Mouse (Mus musculus): ENCODE data around the gene Zmynd8. TPM values are rescaled to one million over a fixed set of nuclear protein-coding genes. Genes with fewer than 3 reads are reported as not detected.

Zmynd8 gene
- polyA plus RNA-seq, 1 experiment from 2014 or later, result 28.6 TPM

DNA sequence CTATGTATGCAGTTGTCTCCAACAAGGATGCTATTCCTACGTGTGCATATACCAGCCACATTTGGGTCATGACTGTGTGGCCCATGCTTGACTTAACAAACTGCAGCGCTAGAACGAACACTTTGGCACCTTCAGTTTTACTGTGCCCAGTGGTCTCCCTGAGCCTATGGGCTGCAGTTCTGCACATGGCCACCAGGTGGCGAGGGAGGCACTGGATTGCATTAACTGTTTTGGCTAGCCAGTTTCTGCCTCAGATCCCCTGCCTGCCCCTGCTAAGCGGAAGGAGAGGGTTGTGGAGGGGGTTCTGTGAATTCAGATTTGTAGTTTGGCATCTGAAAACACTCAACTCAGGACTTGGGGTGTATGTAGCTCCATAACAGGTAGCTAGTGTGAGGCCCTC lies 116.5 kb downstream of the Zmynd8 start:
- no peak overlapping the region for H3K4me2 ChIP-seq (ENCODE audit: low read depth, low read length)
- peak; percentile 74 for DNase-seq (ENCODE audit: low spot score)
- no peaks in the 10 kb centered on the region for H3K27me3 ChIP-seq (replicated peaks; ENCODE audit: control insufficient read depth, insufficient read depth, low read length)
- WGBS, result 32% methylated on average over 5 of the region's 5 CpGs
- H3K36me3 ChIP-seq (ENCODE audit: control insufficient read depth, insufficient read depth, low read length), result peaks cover 39% of the 10 kb centered on the region
- H3K4me3 ChIP-seq (ENCODE audit: low read depth, low read length), result no peak overlapping the region
- H3K27ac ChIP-seq (replicated peaks; ENCODE audit: low read depth, low read length), result no peak overlapping the region
- no peaks in the 10 kb centered on the region for H3K4me1 ChIP-seq (ENCODE audit: control insufficient read depth, insufficient read depth, low read length)
- peak; percentile 35 for ATAC-seq (ENCODE audit: low read depth)
- no peaks in the 10 kb centered on the region for H3K9me3 ChIP-seq (ENCODE audit: control insufficient read depth, low read length)
- H3K9ac ChIP-seq (ENCODE audit: low read depth, low read length), result no peak overlapping the region

DNA sequence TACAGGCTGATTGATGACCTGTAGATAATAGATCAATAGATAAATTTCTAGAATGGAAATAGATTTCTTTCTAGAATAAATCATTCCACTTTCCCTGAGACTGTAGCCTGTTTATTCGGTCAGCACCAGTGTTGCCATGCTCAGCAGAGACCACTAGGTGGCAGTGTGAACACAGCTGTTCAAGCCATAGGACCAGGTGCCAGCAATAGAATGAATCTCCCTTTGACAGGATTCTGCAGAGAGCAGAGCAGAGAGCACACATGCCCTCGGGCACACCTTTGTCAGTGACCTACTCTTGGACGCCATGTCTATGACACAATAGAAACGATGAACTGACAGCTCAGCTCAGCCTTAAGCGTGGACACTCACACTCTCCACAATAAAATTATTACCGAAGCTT lies 119.9 kb downstream of the Zmynd8 start:
- no peak overlapping the region for H3K4me3 ChIP-seq (ENCODE audit: low read depth, low read length)
- H3K9me3 ChIP-seq (ENCODE audit: control insufficient read depth, low read length), result 0 out of 2 replicates have a peak, but pooled peaks cover 3% of the 10 kb centered on the region
- 24% methylated on average over 6 of the region's 6 CpGs for WGBS
- DNase-seq (ENCODE audit: low spot score) (peak; percentile 91), ATAC-seq (ENCODE audit: low read depth) (peak; percentile 67)
- no peak overlapping the region for H3K27ac ChIP-seq (replicated peaks; ENCODE audit: low read depth, low read length)
- H3K4me1 ChIP-seq (ENCODE audit: control insufficient read depth, insufficient read depth, low read length), result no peaks in the 10 kb centered on the region
- H3K27me3 ChIP-seq (replicated peaks; ENCODE audit: control insufficient read depth, insufficient read depth, low read length), result no peaks in the 10 kb centered on the region
- no peak overlapping the region for H3K4me2 ChIP-seq (ENCODE audit: low read depth, low read length)
- peaks cover 10% of the 10 kb centered on the region; the same call in 1 of the 2 replicates for H3K36me3 ChIP-seq (ENCODE audit: control insufficient read depth, insufficient read depth, low read length)
- no peak overlapping the region for H3K9ac ChIP-seq (ENCODE audit: low read depth, low read length)

DNA sequence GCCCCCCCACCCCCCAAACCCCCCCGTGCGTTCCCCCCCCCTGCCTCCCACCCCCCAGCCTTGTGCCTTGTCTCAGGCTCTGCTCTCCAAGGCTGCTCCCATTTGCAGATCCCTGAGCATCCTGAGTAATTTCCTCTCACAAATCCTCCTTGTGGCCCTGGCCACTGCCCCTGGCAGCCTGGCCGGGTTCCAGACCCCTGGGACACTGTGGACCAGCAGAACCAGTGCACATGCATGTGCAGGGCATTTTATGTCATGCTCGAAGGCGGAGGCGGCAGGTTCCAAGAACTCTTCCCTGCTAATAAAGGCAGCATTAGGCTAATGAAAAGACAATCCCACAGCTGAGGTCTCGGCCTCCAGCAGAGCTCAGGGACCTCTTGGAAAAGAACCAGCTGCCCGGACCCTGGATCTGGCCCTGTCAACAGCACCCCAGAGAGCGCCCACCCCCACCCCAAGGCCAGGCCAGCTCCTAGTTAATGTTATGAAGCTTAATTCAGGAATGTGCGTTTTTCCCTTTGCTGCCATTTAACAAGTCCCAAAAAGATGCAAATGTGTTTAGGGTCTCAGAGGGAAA lies 129.4 kb downstream of the Zmynd8 start:
- no peak overlapping the region for H3K9ac ChIP-seq (ENCODE audit: low read depth, low read length)
- DNase-seq (ENCODE audit: low spot score) (no peak), ATAC-seq (ENCODE audit: low read depth) (no peak)
- H3K36me3 ChIP-seq (ENCODE audit: control insufficient read depth, insufficient read depth, low read length), result peaks cover 23% of the 10 kb centered on the region; the same call in 1 of the 2 replicates
- no peak overlapping the region for H3K4me2 ChIP-seq (ENCODE audit: low read depth, low read length)
- WGBS, result 58% methylated on average over 8 of the region's 10 CpGs
- no peak overlapping the region for H3K4me3 ChIP-seq (ENCODE audit: low read depth, low read length)
- H3K27me3 ChIP-seq (replicated peaks; ENCODE audit: control insufficient read depth, insufficient read depth, low read length), result no peaks in the 10 kb centered on the region
- H3K9me3 ChIP-seq (ENCODE audit: control insufficient read depth, low read length), result 0 out of 2 replicates have a peak, but pooled peaks cover 3% of the 10 kb centered on the region
- no peaks in the 10 kb centered on the region for H3K4me1 ChIP-seq (ENCODE audit: control insufficient read depth, insufficient read depth, low read length)
- peak overlapping the region; percentile 15; the same call in 1 of the 2 replicates for H3K27ac ChIP-seq (replicated peaks; ENCODE audit: low read depth, low read length)

DNA sequence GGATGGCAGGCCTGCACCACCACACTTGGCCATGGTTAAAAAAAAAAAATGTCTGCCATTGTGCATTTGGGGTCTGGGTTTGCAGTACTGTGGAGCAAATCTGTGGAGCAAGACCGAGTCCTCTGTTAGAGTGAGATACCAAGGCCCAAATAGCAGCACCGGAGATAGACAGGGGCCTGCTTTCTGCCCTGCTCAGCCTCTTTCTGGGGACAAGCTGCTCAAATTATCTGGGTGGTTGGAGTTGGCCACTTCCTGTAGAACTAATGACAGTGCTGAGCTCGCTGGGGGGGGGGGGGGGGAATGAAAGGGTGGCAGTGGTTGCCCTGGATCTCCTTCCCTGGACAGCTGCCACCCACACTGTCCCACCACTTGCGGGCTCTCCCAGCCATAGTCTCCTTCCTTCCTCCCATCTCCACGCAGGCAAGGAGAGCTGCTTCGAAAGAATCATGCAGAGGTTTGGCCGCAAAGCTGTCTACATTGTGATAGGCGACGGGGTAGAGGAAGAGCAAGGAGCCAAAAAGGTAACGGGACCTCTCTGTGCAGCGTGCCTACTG lies 129.9 kb downstream of the Zmynd8 start:
- peaks cover 23% of the 10 kb centered on the region; the same call in 1 of the 2 replicates for H3K36me3 ChIP-seq (ENCODE audit: control insufficient read depth, insufficient read depth, low read length)
- DNase-seq (ENCODE audit: low spot score) (no peak), ATAC-seq (ENCODE audit: low read depth) (no peak)
- no peaks in the 10 kb centered on the region for H3K4me1 ChIP-seq (ENCODE audit: control insufficient read depth, insufficient read depth, low read length)
- H3K9me3 ChIP-seq (ENCODE audit: control insufficient read depth, low read length), result no peaks in the 10 kb centered on the region
- no peak overlapping the region for H3K4me2 ChIP-seq (ENCODE audit: low read depth, low read length)
- no peak overlapping the region for H3K27ac ChIP-seq (replicated peaks; ENCODE audit: low read depth, low read length)
- no peak overlapping the region for H3K9ac ChIP-seq (ENCODE audit: low read depth, low read length)
- no peak overlapping the region for H3K4me3 ChIP-seq (ENCODE audit: low read depth, low read length)
- no peaks in the 10 kb centered on the region for H3K27me3 ChIP-seq (replicated peaks; ENCODE audit: control insufficient read depth, insufficient read depth, low read length)
- 50% methylated on average over 9 of the region's 11 CpGs for WGBS

DNA sequence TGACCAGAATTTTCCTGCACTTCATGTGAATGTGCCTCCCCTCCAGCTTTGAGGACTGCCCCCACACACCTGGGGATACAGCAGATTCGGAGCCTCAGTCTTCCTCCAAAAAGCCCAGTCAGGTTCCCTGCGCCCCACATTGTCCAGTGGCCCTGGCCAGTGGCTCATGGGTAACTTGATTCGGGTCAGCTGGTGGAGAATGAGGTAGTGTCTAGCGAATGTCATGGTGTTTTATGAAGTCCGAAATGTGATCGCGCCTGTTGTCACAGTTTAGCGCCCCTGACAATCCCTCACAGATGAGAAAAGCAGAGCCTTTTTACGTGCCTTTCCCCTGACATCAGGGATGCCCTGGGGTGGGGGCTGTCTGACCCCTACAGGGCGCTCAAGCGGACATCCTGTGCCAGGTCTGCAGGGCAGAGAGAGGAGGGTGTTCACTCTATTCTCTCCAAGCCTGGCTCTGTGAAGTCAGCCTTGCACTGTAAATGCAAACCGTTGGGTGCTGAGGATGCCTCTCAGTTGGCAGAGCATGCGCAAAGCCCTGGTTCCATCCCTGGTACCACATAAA lies 139.3 kb downstream of the Zmynd8 start:
- H3K9ac ChIP-seq (ENCODE audit: low read depth, low read length), result no peak overlapping the region
- H3K4me3 ChIP-seq (ENCODE audit: low read depth, low read length), result no peak overlapping the region
- 66% methylated on average over 12 of the region's 13 CpGs for WGBS
- no peak for DNase-seq (ENCODE audit: low spot score)
- H3K27me3 ChIP-seq (replicated peaks; ENCODE audit: control insufficient read depth, insufficient read depth, low read length), result no peaks in the 10 kb centered on the region
- H3K9me3 ChIP-seq (ENCODE audit: control insufficient read depth, low read length), result no peaks in the 10 kb centered on the region
- ATAC-seq (ENCODE audit: low read depth), result no peak; the same call in 1 of the 2 replicates
- no peaks in the 10 kb centered on the region for H3K36me3 ChIP-seq (ENCODE audit: control insufficient read depth, insufficient read depth, low read length)
- no peak overlapping the region for H3K27ac ChIP-seq (replicated peaks; ENCODE audit: low read depth, low read length)
- H3K4me1 ChIP-seq (ENCODE audit: control insufficient read depth, insufficient read depth, low read length), result no peaks in the 10 kb centered on the region
- H3K4me2 ChIP-seq (ENCODE audit: low read depth, low read length), result no peak overlapping the region

DNA sequence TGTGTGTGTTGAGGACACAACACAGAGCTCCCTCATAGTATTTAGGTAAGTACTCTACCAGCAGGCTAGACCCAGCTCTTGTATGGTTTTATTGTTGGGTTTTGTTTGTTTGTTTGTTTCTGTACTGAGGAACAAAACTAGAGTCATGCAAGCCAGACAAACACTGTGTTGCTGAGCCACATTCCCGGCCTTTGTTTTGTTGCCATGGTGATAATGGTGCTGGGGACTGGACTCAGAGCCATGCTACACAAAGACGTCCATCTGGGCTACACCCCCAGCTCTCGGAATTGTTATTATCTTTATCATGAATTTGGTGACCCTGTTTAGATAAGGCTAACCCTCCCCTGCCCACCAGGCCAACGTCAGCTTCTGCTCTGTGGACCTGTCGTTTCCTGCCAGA lies 140.3 kb downstream of the Zmynd8 start:
- Histone ChIP-seq H3K9ac (ENCODE audit: low read depth, low read length) (no peak overlapping the region), H3K4me3 (ENCODE audit: low read depth, low read length) (no peak overlapping the region), H3K4me1 (ENCODE audit: control insufficient read depth, insufficient read depth, low read length) (no peaks in the 10 kb centered on the region), H3K36me3 (ENCODE audit: control insufficient read depth, insufficient read depth, low read length) (no peaks in the 10 kb centered on the region), H3K4me2 (ENCODE audit: low read depth, low read length) (no peak overlapping the region), H3K27ac (replicated peaks; ENCODE audit: low read depth, low read length) (no peak overlapping the region), H3K27me3 (replicated peaks; ENCODE audit: control insufficient read depth, insufficient read depth, low read length) (no peaks in the 10 kb centered on the region), H3K9me3 (ENCODE audit: control insufficient read depth, low read length) (no peaks in the 10 kb centered on the region)
- 35% methylated on average over 5 of the region's 5 CpGs for WGBS
- peak; percentile 49 for DNase-seq (ENCODE audit: low spot score)
- ATAC-seq (ENCODE audit: low read depth), result 0 out of 2 replicates have a peak, but pooled peaks have one; percentile 13

DNA sequence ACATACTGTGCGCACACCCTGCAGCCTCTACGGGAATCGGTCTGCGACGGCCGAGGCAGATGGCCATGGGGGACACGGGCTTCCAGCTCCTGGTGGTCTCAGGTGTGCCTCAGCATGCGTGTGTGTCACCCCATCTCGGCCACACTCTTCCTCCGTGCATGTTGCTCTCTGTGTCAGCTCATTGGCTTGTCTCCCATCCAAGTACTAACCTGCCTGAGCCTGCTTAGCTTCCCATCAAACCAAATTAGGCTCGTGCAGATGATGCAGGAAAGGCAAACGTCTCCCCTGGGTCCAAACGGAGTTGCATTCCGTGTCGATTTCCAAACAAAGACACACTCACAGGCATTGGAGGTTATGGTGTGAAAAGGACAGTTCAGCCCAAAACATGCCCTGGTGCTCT lies 141.0 kb downstream of the Zmynd8 start:
- ATAC-seq (ENCODE audit: low read depth), result peak; percentile 37; the same call in 1 of the 2 replicates

DNA sequence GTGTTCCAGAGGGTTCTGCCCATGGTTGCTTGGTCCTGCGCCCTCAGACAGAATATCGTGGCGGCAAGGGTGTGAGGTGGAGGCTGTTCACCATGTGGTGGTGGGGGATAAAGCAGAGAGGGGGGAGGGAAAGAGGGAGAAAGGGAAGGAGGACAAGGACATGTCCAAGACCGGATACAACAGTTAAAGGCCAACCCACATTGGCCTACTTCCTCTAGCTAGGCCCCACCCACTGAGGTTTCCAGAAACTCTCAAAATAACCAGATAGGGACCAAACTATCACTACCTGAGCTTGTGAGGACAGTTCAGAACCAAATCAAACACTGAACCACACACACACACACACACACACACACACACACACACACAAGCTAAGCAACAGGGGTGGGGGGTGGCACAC lies 146.1 kb downstream of the Zmynd8 start:
- ATAC-seq (ENCODE audit: low read depth), result no peak
- no peak for DNase-seq (ENCODE audit: low spot score)
- WGBS, result 81% methylated on average over 4 of the region's 4 CpGs
- H3K36me3 ChIP-seq (ENCODE audit: control insufficient read depth, insufficient read depth, low read length), result no peaks in the 10 kb centered on the region
- no peak overlapping the region for H3K27ac ChIP-seq (replicated peaks; ENCODE audit: low read depth, low read length)
- H3K9ac ChIP-seq (ENCODE audit: low read depth, low read length), result no peak overlapping the region
- H3K9me3 ChIP-seq (ENCODE audit: control insufficient read depth, low read length), result no peaks in the 10 kb centered on the region
- no peaks in the 10 kb centered on the region for H3K27me3 ChIP-seq (replicated peaks; ENCODE audit: control insufficient read depth, insufficient read depth, low read length)
- H3K4me1 ChIP-seq (ENCODE audit: control insufficient read depth, insufficient read depth, low read length), result peaks cover 10% of the 10 kb centered on the region; the same call in 1 of the 2 replicates
- H3K4me3 ChIP-seq (ENCODE audit: low read depth, low read length), result no peak overlapping the region
- no peak overlapping the region for H3K4me2 ChIP-seq (ENCODE audit: low read depth, low read length)

More for the DNA sequence above, 141.0 kb downstream of the Zmynd8 start:
- Histone ChIP-seq H3K27ac (replicated peaks; ENCODE audit: low read depth, low read length) (no peak overlapping the region), H3K27me3 (replicated peaks; ENCODE audit: control insufficient read depth, insufficient read depth, low read length) (no peaks in the 10 kb centered on the region), H3K9ac (ENCODE audit: low read depth, low read length) (no peak overlapping the region), H3K4me1 (ENCODE audit: control insufficient read depth, insufficient read depth, low read length) (no peaks in the 10 kb centered on the region), H3K9me3 (ENCODE audit: control insufficient read depth, low read length) (no peaks in the 10 kb centered on the region), H3K4me3 (ENCODE audit: low read depth, low read length) (no peak overlapping the region), H3K36me3 (ENCODE audit: control insufficient read depth, insufficient read depth, low read length) (no peaks in the 10 kb centered on the region), H3K4me2 (ENCODE audit: low read depth, low read length) (no peak overlapping the region)
- peak; percentile 73 for DNase-seq (ENCODE audit: low spot score)
- 39% methylated on average over 8 of the region's 15 CpGs for WGBS

All from embryonic facial prominence, embryonic 14.5 days (tissue).